Mouse (Mus musculus) MEL (cell line): ENCODE measurements around the gene Mboat2. TPM values are rescaled to one million over a fixed set of nuclear protein-coding genes. Genes with fewer than 3 reads are reported as not detected.

Experiments
- DNase-seq: peaks from one replicate; pipeline ENCODE4 v3.0.0; 2011; ENCODE audit warnings: low read depth, low spot score
- H3K27ac ChIP-seq: 2 replicates; pipeline ENCODE4 v1.5.1; 2012; ENCODE audit warnings: low read depth, mild to moderate bottlenecking, control low read depth, low read length, moderate library complexity; ENCODE audit not compliant: control insufficient read depth
- H3K27me3 ChIP-seq, 2 experiments: fragments of 150-350 bp in 1 of 2; sonication (generic) in 1 of 2; 2 replicates each; pipeline ENCODE4 v1.6.1; 2012; ENCODE audit warnings: low read length in 2 of 2, mild to moderate bottlenecking in 2 of 2, improper control_type of control experiment in 1 of 2, moderate library complexity in 1 of 2; ENCODE audit not compliant: insufficient read depth in 2 of 2, control insufficient read depth in 1 of 2
- H3K36me3 ChIP-seq, 2 experiments: 2 replicates each; pipeline ENCODE4 v1.6.1; 2012 to 2014; ENCODE audit warnings: low read length in 2 of 2, improper control_type of control experiment in 1 of 2, inconsistent platforms in 1 of 2, mild to moderate bottlenecking in 1 of 2; ENCODE audit not compliant: insufficient read depth in 2 of 2, control insufficient read depth in 1 of 2
- H3K4me1 ChIP-seq, 2 experiments: fragments of 150-350 bp in 1 of 2; sonication (generic) in 1 of 2; 2 replicates each; pipeline ENCODE4 v1.6.1; 2012; ENCODE audit warnings: low read length in 2 of 2, improper control_type of control experiment in 1 of 2, mild to moderate bottlenecking in 1 of 2; ENCODE audit not compliant: insufficient read depth in 2 of 2, control insufficient read depth in 1 of 2
- H3K4me3 ChIP-seq, 2 experiments: fragments of 150-350 bp in 1 of 2; sonication (generic) in 1 of 2; 2 replicates each; pipeline ENCODE4 v1.5.1; 2012; ENCODE audit warnings: low read depth in 2 of 2, low read length in 2 of 2, mild to moderate bottlenecking in 2 of 2, moderate library complexity in 2 of 2, control low read depth in 1 of 2, improper control_type of control experiment in 1 of 2; ENCODE audit not compliant: control insufficient read depth in 1 of 2, insufficient read depth in 1 of 2
- H3K79me2 ChIP-seq: 2 replicates; pipeline ENCODE4 v1.6.1; 2012; ENCODE audit warnings: mild to moderate bottlenecking, low read length, moderate library complexity; ENCODE audit not compliant: control insufficient read depth, poor library complexity, insufficient read depth
- H3K9ac ChIP-seq: 2 replicates; pipeline ENCODE4 v1.6.1; 2012; ENCODE audit warnings: low read depth, mild to moderate bottlenecking, control low read depth, low read length, moderate library complexity; ENCODE audit not compliant: control insufficient read depth, poor library complexity, severe bottlenecking
- H3K9me3 ChIP-seq: fragments of 150-350 bp; sonication (generic); replicated peaks from 2 replicates; pipeline ENCODE4 v1.6.1; 2012; ENCODE audit warnings: mild to moderate bottlenecking, low read length, improper control_type of control experiment, moderate library complexity; ENCODE audit not compliant: insufficient read depth
- BHLHE40 ChIP-seq: IDR thresholded peaks from 2 replicates; pipeline ENCODE4 v1.6.1; 2012; ENCODE audit warnings: low read depth, mild to moderate bottlenecking, inconsistent platforms, low read length, improper control_type of control experiment, borderline replicate concordance
- CHD2 ChIP-seq: IDR thresholded peaks from 2 replicates; pipeline ENCODE4 v1.6.1; 2011; ENCODE audit warnings: low read length, improper control_type of control experiment
- ETS1 ChIP-seq: IDR thresholded peaks from 2 replicates; pipeline ENCODE4 v1.6.1; 2012; ENCODE audit warnings: low read depth, mild to moderate bottlenecking, inconsistent platforms, low read length, improper control_type of control experiment, moderate library complexity
- GATA1 ChIP-seq: IDR thresholded peaks from 2 replicates; pipeline ENCODE4 v1.6.1; 2011; ENCODE audit warnings: low read depth, low read length, improper control_type of control experiment
- JUND ChIP-seq: IDR thresholded peaks from 2 replicates; pipeline ENCODE4 v1.6.1; 2011; ENCODE audit warnings: low read depth, mild to moderate bottlenecking, improper control_type of control experiment, low read length
- KAT2A ChIP-seq: conservative IDR thresholded peaks from 2 replicates; pipeline ENCODE4 v1.6.1; 2012; ENCODE audit warnings: low read depth, low read length, improper control_type of control experiment, inconsistent platforms
- MEF2A ChIP-seq: IDR thresholded peaks from 2 replicates; pipeline ENCODE4 v1.6.1; 2014; ENCODE audit warnings: low read depth, mild to moderate bottlenecking, inconsistent platforms, low read length, improper control_type of control experiment; ENCODE audit not compliant: poor library complexity, insufficient replicate concordance, severe bottlenecking; ENCODE audit errors: extremely low read depth
- MYB ChIP-seq: IDR thresholded peaks from 2 replicates; pipeline ENCODE4 v1.6.1; 2011; ENCODE audit warnings: mild to moderate bottlenecking, low read depth, low read length, improper control_type of control experiment
- NELFE ChIP-seq: IDR thresholded peaks from 2 replicates; pipeline ENCODE4 v1.6.1; 2011; ENCODE audit warnings: low read depth, low read length, improper control_type of control experiment
- SIN3A ChIP-seq: IDR thresholded peaks from 2 replicates; pipeline ENCODE4 v1.6.1; 2012; ENCODE audit warnings: low read length, improper control_type of control experiment, inconsistent platforms
- TAL1 ChIP-seq: IDR thresholded peaks from 2 replicates; pipeline ENCODE4 v1.6.1; 2012; ENCODE audit warnings: mild to moderate bottlenecking, inconsistent platforms, low read length, moderate library complexity, mixed read lengths
- TCF12 ChIP-seq: IDR thresholded peaks from 2 replicates; pipeline ENCODE4 v1.6.1; 2014; ENCODE audit warnings: low read depth, mild to moderate bottlenecking, inconsistent platforms, low read length, improper control_type of control experiment, moderate library complexity
- UBTF ChIP-seq: IDR thresholded peaks from 2 replicates; pipeline ENCODE4 v1.6.1; 2012; ENCODE audit warnings: low read depth, mild to moderate bottlenecking, inconsistent platforms, low read length, improper control_type of control experiment, moderate library complexity, borderline replicate concordance; ENCODE audit not compliant: insufficient read depth
- USF1 ChIP-seq: IDR thresholded peaks from 2 replicates; pipeline ENCODE4 v1.6.1; 2014; ENCODE audit warnings: low read depth, mild to moderate bottlenecking, inconsistent platforms, low read length, improper control_type of control experiment, moderate library complexity
- USF2 ChIP-seq, 2 experiments: IDR thresholded peaks; 2 replicates each; pipeline ENCODE4 v1.6.1; 2011 to 2012; ENCODE audit warnings: improper control_type of control experiment in 2 of 2, low read length in 2 of 2, borderline replicate concordance in 1 of 2, inconsistent platforms in 1 of 2, low read depth in 1 of 2, mild to moderate bottlenecking in 1 of 2; ENCODE audit not compliant: insufficient read depth in 1 of 2
- ZC3H11A ChIP-seq: IDR thresholded peaks from 2 replicates; pipeline ENCODE4 v1.6.1; 2012; ENCODE audit warnings: low read depth, mild to moderate bottlenecking, inconsistent platforms, low read length, improper control_type of control experiment
- ZKSCAN1 ChIP-seq: IDR thresholded peaks from 2 replicates; pipeline ENCODE4 v1.6.1; 2012; ENCODE audit warnings: low read depth, mild to moderate bottlenecking, inconsistent platforms, low read length, improper control_type of control experiment, moderate library complexity
- ZMIZ1 ChIP-seq: IDR thresholded peaks from 2 replicates; pipeline ENCODE4 v1.6.1; 2012; ENCODE audit warnings: low read depth, mild to moderate bottlenecking, inconsistent platforms, low read length, improper control_type of control experiment, moderate library complexity
- polyA plus RNA-seq, 2 experiments: library from polyadenylated mRNA; stranded (reverse) in 1 of 2; unstranded in 1 of 2; fragments of >175 nt in 1 of 2; fragments of >200 nt in 1 of 2; gene quantifications; 2 replicates each; pipeline versions ENCODE4 v1.2.1 to v1.2.4; 2012; ENCODE audit warnings: low replicate concordance in 2 of 2, low read depth in 1 of 2; ENCODE audit not compliant: insufficient read length in 2 of 2, insufficient read depth in 1 of 2, missing spikeins in 1 of 2
- total RNA-seq: library from RNA; depleted of rRNA; stranded (reverse); fragments of 300-350 nt; gene quantifications from 2 replicates; pipeline ENCODE4 v1.2.3, GENCODE M21; 2012

Gene Mboat2
- total and polyA plus RNA-seq, 3 experiments, result 13.5 TPM; not detected in 1

DNA sequence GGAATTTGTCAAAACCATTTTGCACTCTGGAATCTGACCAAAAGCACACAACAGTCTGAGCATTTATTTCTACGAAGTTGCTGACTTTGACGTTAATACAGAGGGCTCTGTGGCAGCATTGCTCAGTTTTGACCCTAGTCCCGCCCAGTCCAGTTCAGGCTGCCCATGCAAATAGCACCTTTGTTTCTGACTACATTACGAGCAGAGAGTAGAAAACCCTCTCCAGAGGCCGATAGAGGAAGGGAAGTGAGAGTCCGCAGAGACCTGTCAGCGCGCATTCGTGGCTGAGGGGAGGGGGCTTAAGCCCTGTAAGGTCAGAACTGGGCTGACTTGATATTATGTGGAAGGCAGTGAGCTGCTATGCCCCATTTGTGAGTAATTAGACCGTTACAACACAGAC, 69.0 kb downstream of the Mboat2 start:
- no peak overlapping the region for H3K9ac ChIP-seq
- H3K9me3 ChIP-seq, result no peaks in the 10 kb centered on the region
- DNase-seq, result no peak
- H3K4me1 ChIP-seq, result peaks cover 0 to 3% of the 10 kb centered on the region in 2 experiments; a peak in 1 of 4 replicates
- TF ChIP-seq UBTF, result no peak
- no peak for TF ChIP-seq MEF2A
- no peak for TF ChIP-seq SIN3A
- no peak overlapping the region for H3K27ac ChIP-seq
- peaks cover 0 to 5% of the 10 kb centered on the region in 2 experiments; a peak in 3 of 4 replicates for H3K36me3 ChIP-seq
- no peak overlapping the region for H3K4me3 ChIP-seq
- H3K27me3 ChIP-seq, result no peaks in the 10 kb centered on the region
- no peaks in the 10 kb centered on the region for H3K79me2 ChIP-seq

DNA sequence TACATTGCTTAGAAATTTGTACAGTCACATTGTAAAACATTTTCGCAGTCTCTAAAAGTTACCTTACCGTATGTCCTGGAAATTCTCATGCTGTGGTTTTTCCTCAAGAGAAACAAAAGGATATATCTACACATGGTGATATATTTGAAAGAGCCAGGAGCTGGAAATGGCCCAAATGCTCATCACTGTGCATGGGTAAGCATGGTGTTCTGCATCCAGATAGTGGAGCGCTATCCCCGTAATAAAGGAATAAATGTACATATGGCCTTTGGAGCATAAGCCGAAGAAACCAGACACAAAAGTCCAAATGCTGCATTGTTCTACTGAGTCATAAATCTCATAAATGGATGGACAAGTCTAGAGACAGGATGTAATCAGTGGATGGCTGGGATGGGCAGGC, 72.1 kb downstream of the Mboat2 start:
- peaks cover 0 to 5% of the 10 kb centered on the region in 2 experiments; a peak in 3 of 4 replicates for H3K36me3 ChIP-seq
- TF ChIP-seq ZKSCAN1, result no peak
- TF ChIP-seq NELFE, result no peak
- TF ChIP-seq BHLHE40, result no peak
- TF ChIP-seq KAT2A, result no peak
- no peak for TF ChIP-seq CHD2
- TF ChIP-seq GATA1, result no peak
- no peak for TF ChIP-seq ZC3H11A
- TF ChIP-seq MYB, result no peak
- TF ChIP-seq ZMIZ1, result no peak
- TF ChIP-seq TAL1, result no peak
- TF ChIP-seq ETS1, result no peak
- no peak for TF ChIP-seq JUND
- TF ChIP-seq TCF12, result no peak
- no peak for TF ChIP-seq USF2 (IDR thresholded peaks at IDR 0.05; ENCODE audit: borderline replicate concordance in 1 of 2, insufficient read depth in 1 of 2, low read depth in 1 of 2, low read length in 2 of 2)
- TF ChIP-seq UBTF, result no peak
- TF ChIP-seq USF1, result no peak

More for the DNA sequence above, 72.1 kb downstream of the Mboat2 start:
- H3K9me3 ChIP-seq, result no peaks in the 10 kb centered on the region
- no peak overlapping the region for H3K4me3 ChIP-seq
- H3K79me2 ChIP-seq, result no peaks in the 10 kb centered on the region
- no peaks in the 10 kb centered on the region for H3K27me3 ChIP-seq
- no peak overlapping the region for H3K9ac ChIP-seq
- H3K4me1 ChIP-seq, result peaks cover 0 to 3% of the 10 kb centered on the region in 2 experiments; a peak in 1 of 4 replicates
- no peak overlapping the region for H3K27ac ChIP-seq
- DNase-seq, result no peak
